Mouse (Mus musculus) liver, postnatal 0 days (tissue): ENCODE measurements around the gene Tbc1d4. TPM values are rescaled to one million over a fixed set of nuclear protein-coding genes. Genes with fewer than 3 reads are reported as not detected.

Experiments used
- ATAC-seq: fragments of 200-750 bp; cut with Nextera tagmentation; 2 replicates; pipeline ENCODE4 v1.8.0; 2017; ENCODE audit warnings: mild to moderate bottlenecking, moderate library complexity
- DNase-seq: peaks from one replicate; pipeline ENCODE4 v3.0.0-alpha.2; 2016
- H3K27ac ChIP-seq: fragments of 300-500 bp; sonication (generic); 2 replicates; pipeline ENCODE4 v1.5.1; 2014; ENCODE audit warnings: antibody characterized with exemption, moderate library complexity, mild to moderate bottlenecking, low read depth
- H3K27me3 ChIP-seq: fragments of 300-500 bp; sonication (generic); 2 replicates; pipeline ENCODE4 v1.6.1; 2014; ENCODE audit warnings: low read length, control low read depth, mixed read lengths; ENCODE audit not compliant: insufficient read depth
- H3K36me3 ChIP-seq: fragments of 300-500 bp; sonication (generic); replicated peaks from 2 replicates; pipeline ENCODE4 v1.6.1; 2014; ENCODE audit warnings: mild to moderate bottlenecking, control low read depth, low read length, moderate library complexity, mixed read lengths; ENCODE audit not compliant: insufficient read depth
- H3K4me1 ChIP-seq: fragments of 300-500 bp; sonication (generic); 2 replicates; pipeline ENCODE4 v1.6.1; 2014; ENCODE audit warnings: antibody characterized with exemption, mild to moderate bottlenecking, control low read depth; ENCODE audit not compliant: insufficient read depth
- H3K4me2 ChIP-seq: fragments of 300-500 bp; sonication (generic); 2 replicates; pipeline ENCODE4 v1.6.1; 2014; ENCODE audit warnings: low read depth, mild to moderate bottlenecking, low read length, moderate library complexity, mixed read lengths
- H3K4me3 ChIP-seq: fragments of 300-500 bp; sonication (generic); 2 replicates; pipeline ENCODE4 v1.5.1; 2014; ENCODE audit warnings: low read depth, low read length
- H3K9ac ChIP-seq: fragments of 300-500 bp; sonication (generic); replicated peaks from 2 replicates; pipeline ENCODE4 v1.6.1; 2014; ENCODE audit warnings: mild to moderate bottlenecking, moderate library complexity
- H3K9me3 ChIP-seq: fragments of 300-500 bp; sonication (generic); 2 replicates; pipeline ENCODE4 v1.6.1; 2016; ENCODE audit warnings: mild to moderate bottlenecking, control low read depth, low read length, mixed read lengths
- CTCF ChIP-seq: sonication (generic); IDR thresholded peaks from 2 replicates; pipeline ENCODE4 v1.5.1; 2016; ENCODE audit warnings: antibody characterized with exemption, low read depth
- EP300 ChIP-seq: IDR thresholded peaks from 2 replicates; pipeline ENCODE4 v1.6.1; 2016; ENCODE audit warnings: antibody characterized with exemption, low read depth, mild to moderate bottlenecking
- WGBS: fragments of 180-500 bp; shearing (Covaris S2); extraction: QIAGEN DNeasy Blood & Tissue Kit; methylation state at CpG from one replicate; pipeline ENCODE4 v1.1.7; 2014; ENCODE audit not compliant: insufficient replicate concordance; 5-methylcytosine and 5-hydroxymethylcytosine counted together
- polyA plus RNA-seq: library from polyadenylated mRNA; unstranded; fragments of >200 nt; fragmentation: Nextera tagmentation; extraction: Ambion mirVana; gene quantifications from 2 replicates; pipeline ENCODE4 v1.2.1, GENCODE M21; 2015

Gene Tbc1d4
- 2.1 and 2.4 TPM in 2 replicates for polyA plus RNA-seq

- Histone ChIP-seq H3K27ac (no peak within 1 kb of the TSS), H3K9me3 (no peaks in the 10 kb centered on the region), H3K4me2 (peak within 1 kb of the TSS; percentile 84), H3K9ac (peak within 1 kb of the TSS; percentile 61), H3K27me3 (peaks cover 16% of the 10 kb centered on the region), H3K4me3 (peak within 1 kb of the TSS; percentile 69), H3K4me1 (peaks cover 5% of the 10 kb centered on the region; the same call in 1 of the 2 replicates), H3K36me3 (no peaks in the 10 kb centered on the region)
- TF ChIP-seq CTCF, result peak; percentile 69
- TF ChIP-seq EP300, result no peak
- ATAC-seq (peak; percentile 82), DNase-seq (peak; percentile 67)
- under 1% methylated on average over 59 of the region's 62 CpGs for WGBS
These were observed at the start of gene Tbc1d4 for GRCm38 (mm10) chr14:101608519-101609368. TSS of gene Tbc1d4 (minus strand) at chr14:101609191.

- Histone ChIP-seq H3K27me3 (no peaks in the 10 kb centered on the region), H3K4me1 (peaks cover 8% of the 10 kb centered on the region), H3K4me3 (no peak overlapping the region), H3K9ac (no peak overlapping the region), H3K9me3 (no peaks in the 10 kb centered on the region), H3K36me3 (no peaks in the 10 kb centered on the region), H3K27ac (no peak overlapping the region), H3K4me2 (no peak overlapping the region)
- DNase-seq, result no peak
- 45% methylated on average over 10 of the region's 10 CpGs for WGBS
- TF ChIP-seq CTCF, result no peak
- TF ChIP-seq EP300, result no peak
- ATAC-seq, result no peak
These were observed 47.3 kb upstream of the Tbc1d4 start for GRCm38 (mm10) chr14:101656307-101656706.

- no peak for TF ChIP-seq CTCF
- TF ChIP-seq EP300, result no peak
- WGBS, result under 1% methylated on average over 10 of the region's 10 CpGs
- DNase-seq (peak; percentile 24), ATAC-seq (no peak)
- H3K4me1 ChIP-seq, result peaks cover 8% of the 10 kb centered on the region
- H3K9ac ChIP-seq, result peak overlapping the region; percentile 70
- H3K9me3 ChIP-seq, result no peaks in the 10 kb centered on the region
- H3K4me2 ChIP-seq, result peak overlapping the region; percentile 92
- no peak overlapping the region for H3K27ac ChIP-seq
- H3K4me3 ChIP-seq, result peak overlapping the region; percentile 68
- H3K27me3 ChIP-seq, result no peaks in the 10 kb centered on the region
- H3K36me3 ChIP-seq, result no peaks in the 10 kb centered on the region
These were observed 45.5 kb upstream of the Tbc1d4 start for GRCm38 (mm10) chr14:101654526-101654909.

GRCm38 (mm10) chr14:101653581-101654525 lies 44.9 kb upstream of the Tbc1d4 start, which contains the start of gene Uchl3:
TSS of gene Uchl3 (plus strand) at chr14:101653967.
- TF ChIP-seq EP300, result peak; percentile 70
- peak; percentile 98 for TF ChIP-seq CTCF
- Histone ChIP-seq H3K4me1 (peaks cover 8% of the 10 kb centered on the region), H3K9me3 (no peaks in the 10 kb centered on the region), H3K9ac (peak within 1 kb of the TSS; percentile 70), H3K4me2 (peak within 1 kb of the TSS; percentile 92), H3K27ac (peak within 1 kb of the TSS; percentile 46; the same call in 1 of the 2 replicates), H3K4me3 (peak within 1 kb of the TSS; percentile 68), H3K27me3 (no peaks in the 10 kb centered on the region), H3K36me3 (no peaks in the 10 kb centered on the region)
- WGBS, result under 1% methylated on average over 80 of the region's 81 CpGs
- DNase-seq (peak; percentile 98), ATAC-seq (peak; percentile 94)

GRCm38 (mm10) chr14:101652571-101652970 lies 43.6 kb upstream of the Tbc1d4 start:
- H3K9me3 ChIP-seq, result no peaks in the 10 kb centered on the region
- ATAC-seq (no peak), DNase-seq (no peak)
- no peaks in the 10 kb centered on the region for H3K27me3 ChIP-seq
- H3K36me3 ChIP-seq, result no peaks in the 10 kb centered on the region
- no peak overlapping the region for H3K9ac ChIP-seq
- H3K27ac ChIP-seq, result no peak overlapping the region
- no peak overlapping the region for H3K4me3 ChIP-seq
- peaks cover 8% of the 10 kb centered on the region for H3K4me1 ChIP-seq
- no peak for TF ChIP-seq EP300
- TF ChIP-seq CTCF, result no peak
- H3K4me2 ChIP-seq, result no peak overlapping the region
- WGBS, result 80% methylated on average over 6 of the region's 6 CpGs
